8 mouse cellular contexts compared by ENCODE assay signal in the genomic region with DNA sequence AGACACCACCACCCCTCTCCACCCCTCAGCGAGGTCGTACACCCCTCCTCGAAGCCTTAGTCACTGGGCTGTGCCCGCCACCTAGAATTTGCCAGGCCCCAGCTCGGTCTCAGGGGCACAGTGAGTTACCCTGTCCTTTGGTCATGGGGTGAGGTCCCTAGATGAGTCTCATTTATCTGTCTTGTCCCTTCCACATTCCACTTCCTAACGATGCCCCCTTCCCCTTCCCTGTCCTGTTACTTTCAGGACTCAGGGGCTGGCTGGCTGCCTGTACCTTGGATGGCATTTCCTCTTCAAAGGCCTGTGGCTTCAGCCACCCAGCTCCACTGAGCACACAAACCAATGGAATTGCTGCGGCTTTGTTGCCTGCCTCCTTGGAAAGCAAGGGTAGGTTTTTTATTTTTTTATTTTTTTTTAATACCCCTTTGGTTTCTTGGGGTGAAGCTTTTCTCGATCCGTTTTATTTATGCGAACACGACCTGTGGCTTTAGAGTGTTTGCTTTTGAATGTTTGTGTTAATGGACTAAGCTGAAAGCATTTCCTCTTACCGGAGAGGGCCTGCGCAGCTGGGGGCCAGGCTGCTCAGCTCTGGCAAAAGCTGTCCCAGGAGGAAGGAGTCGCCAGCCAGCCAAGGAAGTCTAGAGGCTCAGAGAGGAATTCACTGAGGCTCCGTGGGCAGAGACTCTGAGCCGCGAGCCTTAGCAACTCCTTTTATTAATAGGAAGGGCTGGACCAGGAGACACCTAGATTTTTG. TPM values are rescaled to one million over a fixed set of nuclear protein-coding genes. Genes with fewer than 3 reads are reported as not detected.
A peak's percentile ranks its signal among the peaks of the same experiment; 100 is the strongest.
DNase-seq lines count a peak whose midpoint lies in the region; ATAC-seq lines count a peak whose summit lies in the region.

No protein-coding gene starts in this region.

- H3K27me3 ChIP-seq in embryonic facial prominence, embryonic 15.5 days: no peaks in the 10 kb centered on the region
- no peaks in the 10 kb centered on the region for H3K27me3 ChIP-seq in hindbrain, embryonic 11.5 days (ENCODE audit: control insufficient read depth, insufficient read depth, low read length)
- H3K27me3 ChIP-seq in limb, embryonic 12.5 days: no peaks in the 10 kb centered on the region

- no peaks in the 10 kb centered on the region for H3K9me3 ChIP-seq in embryonic facial prominence, embryonic 15.5 days (replicated peaks)
- no peaks in the 10 kb centered on the region for H3K9me3 ChIP-seq in hindbrain, embryonic 11.5 days (ENCODE audit: control insufficient read depth, low read length)
- peaks cover 2% of the 10 kb centered on the region; the same call in 1 of the 2 replicates for H3K9me3 ChIP-seq in limb, embryonic 12.5 days

- peak; percentile 61 for DNase-seq in adrenal gland, postnatal 14 days
- no peak for DNase-seq in adrenal gland, adult 18-20 months (ENCODE audit: low spot score in 2 of 2)
- DNase-seq in hindbrain, embryonic 11.5 days (ENCODE audit: low spot score): peak; percentile 31
- peak; percentile 27 for DNase-seq in neural tube, embryonic 10.5 days (ENCODE audit: extremely low spot score, low spot score)

- H3K4me2 ChIP-seq in embryonic facial prominence, embryonic 15.5 days (replicated peaks): peak overlapping the region; percentile 30
- no peak overlapping the region for H3K4me2 ChIP-seq in hindbrain, embryonic 11.5 days (replicated peaks; ENCODE audit: low read depth, low read length)
- peak overlapping the region; percentile 36 for H3K4me2 ChIP-seq in limb, embryonic 12.5 days

- no peak overlapping the region; the same call in 1 of the 2 replicates for H3K9ac ChIP-seq in embryonic facial prominence, embryonic 15.5 days
- no peak overlapping the region for H3K9ac ChIP-seq in hindbrain, embryonic 11.5 days (ENCODE audit: low read depth, low read length)
- 0 out of 2 replicates have a peak overlapping the region, but pooled peaks have one; percentile 14 for H3K9ac ChIP-seq in limb, embryonic 12.5 days (replicated peaks)

- ATAC-seq in embryonic facial prominence, embryonic 15.5 days (ENCODE audit: insufficient number of reproducible peaks, low FRiP score, low TSS enrichment, low read depth): peak; percentile 66; the same call in 1 of the 2 replicates
- ATAC-seq in hindbrain, embryonic 11.5 days (ENCODE audit: low FRiP score): peak; percentile 41; the same call in 1 of the 2 replicates
- peak; percentile 38; the same call in 1 of the 2 replicates for ATAC-seq in limb, embryonic 12.5 days (ENCODE audit: insufficient number of reproducible peaks, insufficient read depth, low FRiP score, low TSS enrichment, low read depth)
- ATAC-seq in frontal cortex, adult (ENCODE audit: low TSS enrichment): no peak
- ATAC-seq in inflammation-experienced regulatory T-cells, adult 6 months: no peak

- 18% methylated on average over 17 of the region's 17 CpGs for WGBS in embryonic facial prominence, embryonic 15.5 days
- 20% methylated on average over 17 of the region's 17 CpGs for WGBS in hindbrain, embryonic 11.5 days
- 11% methylated on average over 17 of the region's 17 CpGs for WGBS in limb, embryonic 12.5 days

- H3K4me3 ChIP-seq in embryonic facial prominence, embryonic 15.5 days (replicated peaks): no peak overlapping the region
- H3K4me3 ChIP-seq in hindbrain, embryonic 11.5 days (ENCODE audit: low read depth, low read length): no peak overlapping the region
- H3K4me3 ChIP-seq in limb, embryonic 12.5 days (replicated peaks): no peak overlapping the region

- H3K4me1 ChIP-seq in embryonic facial prominence, embryonic 15.5 days: peaks cover 21% of the 10 kb centered on the region
- H3K4me1 ChIP-seq in hindbrain, embryonic 11.5 days (replicated peaks; ENCODE audit: control insufficient read depth, insufficient read depth, low read length): no peaks in the 10 kb centered on the region
- peaks cover 37% of the 10 kb centered on the region for H3K4me1 ChIP-seq in limb, embryonic 12.5 days (replicated peaks)

- peak overlapping the region; percentile 78 for H3K27ac ChIP-seq in embryonic facial prominence, embryonic 15.5 days (replicated peaks)
- 0 out of 2 replicates have a peak overlapping the region, but pooled peaks have one; percentile 9 for H3K27ac ChIP-seq in hindbrain, embryonic 11.5 days (ENCODE audit: low read depth, low read length)
- H3K27ac ChIP-seq in limb, embryonic 12.5 days: peak overlapping the region; percentile 84

- no peaks in the 10 kb centered on the region for H3K36me3 ChIP-seq in embryonic facial prominence, embryonic 15.5 days
- no peaks in the 10 kb centered on the region for H3K36me3 ChIP-seq in hindbrain, embryonic 11.5 days (ENCODE audit: control insufficient read depth, insufficient read depth, low read length)
- H3K36me3 ChIP-seq in limb, embryonic 12.5 days: no peaks in the 10 kb centered on the region

RNA-seq across cellular contexts. Expression of a gene that starts 35.2 kb away (rescaled TPM):
- total RNA-seq in adrenal gland, postnatal 14 days (2021): 25.5 and 27.8 TPM in 2 replicates
- total RNA-seq in adrenal gland, adult 18-20 months (2021): 10 to 100 TPM; 12.8 to 37.4 TPM
- polyA plus RNA-seq in embryonic facial prominence, embryonic 15.5 days (2015; fragmentation: Nextera tagmentation; extraction: Ambion mirVana): 62.7 and 66.0 TPM in 2 replicates
- polyA plus RNA-seq in hindbrain, embryonic 11.5 days (2014; fragmentation: Nextera tagmentation; extraction: Ambion mirVana): 23.5 and 23.7 TPM in 2 replicates
- 58.7 and 65.8 TPM in 2 replicates for polyA plus RNA-seq in limb, embryonic 12.5 days (2016; fragmentation: Nextera tagmentation; extraction: Ambion mirVana)
- not detected for polyA plus RNA-seq in inflammation-experienced regulatory T-cells, adult 6 months (2017; shearing (Covaris generic))

RNA-seq across cellular contexts. Expression of a gene that starts 38.5 kb away (rescaled TPM):
- 22.1 and 24.0 TPM in 2 replicates for total RNA-seq in adrenal gland, postnatal 14 days (2021)
- total RNA-seq in adrenal gland, adult 18-20 months (2021): 10 to 100 TPM; 13.0 to 17.6 TPM
- polyA plus RNA-seq in embryonic facial prominence, embryonic 15.5 days (2015; fragmentation: Nextera tagmentation; extraction: Ambion mirVana): 35.3 and 37.3 TPM in 2 replicates
- polyA plus RNA-seq in hindbrain, embryonic 11.5 days (2014; fragmentation: Nextera tagmentation; extraction: Ambion mirVana): 39.5 and 43.0 TPM in 2 replicates
- polyA plus RNA-seq in limb, embryonic 12.5 days (2016; fragmentation: Nextera tagmentation; extraction: Ambion mirVana): 45.7 and 46.8 TPM in 2 replicates
- polyA plus RNA-seq in inflammation-experienced regulatory T-cells, adult 6 months (2017; shearing (Covaris generic)): 10 to 100 TPM; 26.9 to 36.4 (median 34.4) TPM

Comparison
In these comparisons a context has a peak if more than half of its experiments do, and no peak if none do; other contexts are left out.
1. DNase-seq: peak in adrenal gland, postnatal 14 days (single experiment), hindbrain, embryonic 11.5 days (single experiment) and neural tube, embryonic 10.5 days (single experiment); none in adrenal gland, adult 18-20 months (0 of 2).
2. ATAC-seq: peak in embryonic facial prominence, embryonic 15.5 days (single experiment), hindbrain, embryonic 11.5 days (single experiment) and limb, embryonic 12.5 days (single experiment); none in frontal cortex, adult (single experiment) and inflammation-experienced regulatory T-cells, adult 6 months (single experiment).
3. H3K27ac ChIP-seq: peak in every context shown above with its lines; median percentile 84 in limb, embryonic 12.5 days; 78 in embryonic facial prominence, embryonic 15.5 days; 9 in hindbrain, embryonic 11.5 days.
4. RNA of a gene that starts 35.2 kb away (polyA plus RNA-seq): 62.7 to 66.0 TPM in embryonic facial prominence, embryonic 15.5 days, 58.7 to 65.8 TPM in limb, embryonic 12.5 days and 23.5 to 23.7 TPM in hindbrain, embryonic 11.5 days; not detected in inflammation-experienced regulatory T-cells, adult 6 months; every median in the first group is over 10 times any median in the second.